28 mouse cellular contexts compared by ENCODE assay signal in genomic region chr4:78389406-78389805, GRCm38 (mm10).
DNase-seq lines count a peak whose midpoint lies in the region; ATAC-seq and TF ChIP-seq lines count a peak whose summit lies in the region.
"Had no signal": no experiment of that assay in that cellular context is flagged by ENCODE, and none has a peak within 500 bp of the region (broad histone marks: within the 10 kb centered on the region; RNA-seq: fewer than 3 reads in every experiment).

No protein-coding gene starts in this region.

- H3K4me3 ChIP-seq in forebrain, embryonic 15.5 days = no peak overlapping the region
- no peak overlapping the region for H3K4me3 ChIP-seq in forebrain, embryonic 12.5 days (replicated peaks)
- H3K4me3 ChIP-seq in hindbrain, embryonic 12.5 days = no peak overlapping the region
- H3K4me3 ChIP-seq: embryonic facial prominence, embryonic 10.5 days; embryonic facial prominence, embryonic 15.5 days; heart, embryonic 15.5 days; limb, embryonic 13.5 days; midbrain, embryonic 13.5 days; neural tube, embryonic 13.5 days had no signal

- no peak overlapping the region for H3K27ac ChIP-seq in forebrain, embryonic 15.5 days (replicated peaks)
- H3K27ac ChIP-seq in forebrain, embryonic 12.5 days = no peak overlapping the region
- no peak overlapping the region for H3K27ac ChIP-seq in hindbrain, embryonic 12.5 days
- H3K27ac ChIP-seq: embryonic facial prominence, embryonic 10.5 days; embryonic facial prominence, embryonic 15.5 days; heart, embryonic 15.5 days; limb, embryonic 13.5 days; macrophage; midbrain, embryonic 13.5 days; neural tube, embryonic 13.5 days; stomach, postnatal 0 days had no signal

- H3K4me1 ChIP-seq in forebrain, embryonic 15.5 days = no peaks in the 10 kb centered on the region
- no peaks in the 10 kb centered on the region for H3K4me1 ChIP-seq in forebrain, embryonic 12.5 days
- no peaks in the 10 kb centered on the region for H3K4me1 ChIP-seq in hindbrain, embryonic 12.5 days
- H3K4me1 ChIP-seq: embryonic facial prominence, embryonic 10.5 days; embryonic facial prominence, embryonic 15.5 days; heart, embryonic 15.5 days; limb, embryonic 13.5 days; midbrain, embryonic 13.5 days; neural tube, embryonic 13.5 days had no signal

- H3K9me3 ChIP-seq in forebrain, embryonic 15.5 days = no peaks in the 10 kb centered on the region
- H3K9me3 ChIP-seq in forebrain, embryonic 12.5 days = no peaks in the 10 kb centered on the region
- no peaks in the 10 kb centered on the region for H3K9me3 ChIP-seq in hindbrain, embryonic 12.5 days (replicated peaks)
- H3K9me3 ChIP-seq: embryonic facial prominence, embryonic 10.5 days; embryonic facial prominence, embryonic 15.5 days; heart, embryonic 15.5 days; limb, embryonic 13.5 days; midbrain, embryonic 13.5 days; neural tube, embryonic 13.5 days had no signal

- DNase-seq in left cerebral cortex, postnatal 25 days (ENCODE audit: low spot score in 2 of 2) = peak; percentile 18 to 26
- no peak for DNase-seq in left cerebral cortex, postnatal 4 days
- DNase-seq in brain, embryonic 14.5 days (ENCODE audit: low read depth) = peak; percentile 65
- DNase-seq in layer of hippocampus, adult 9-10 months (ENCODE audit: low spot score) = peak; percentile 16
- DNase-seq: adrenal gland, postnatal 10 days; cerebellum, adult 11-12 months; cerebellum, postnatal 25 days; gastrocnemius, postnatal 14 days; kidney, adult 8-10 months; kidney, postnatal 10 days; right cerebral cortex, postnatal 4 days; thymus, adult 2 months; thymus, postnatal 36 days had no signal

- 80% methylated on average over 1 of the region's 1 CpGs for WGBS in forebrain, embryonic 15.5 days
- 94% methylated on average over 1 of the region's 1 CpGs for WGBS in forebrain, embryonic 12.5 days
- 95% methylated on average over 1 of the region's 1 CpGs for WGBS in hindbrain, embryonic 12.5 days

- no peaks in the 10 kb centered on the region for H3K36me3 ChIP-seq in forebrain, embryonic 15.5 days
- no peaks in the 10 kb centered on the region for H3K36me3 ChIP-seq in forebrain, embryonic 12.5 days (replicated peaks)
- no peaks in the 10 kb centered on the region for H3K36me3 ChIP-seq in hindbrain, embryonic 12.5 days
- H3K36me3 ChIP-seq: embryonic facial prominence, embryonic 10.5 days; embryonic facial prominence, embryonic 15.5 days; heart, embryonic 15.5 days; limb, embryonic 13.5 days; midbrain, embryonic 13.5 days; neural tube, embryonic 13.5 days had no signal

- H3K4me2 ChIP-seq in forebrain, embryonic 15.5 days (replicated peaks) = no peak overlapping the region
- H3K4me2 ChIP-seq in forebrain, embryonic 12.5 days = no peak overlapping the region
- no peak overlapping the region for H3K4me2 ChIP-seq in hindbrain, embryonic 12.5 days (replicated peaks)
- H3K4me2 ChIP-seq: embryonic facial prominence, embryonic 15.5 days; heart, embryonic 15.5 days; limb, embryonic 13.5 days; liver, embryonic 11.5 days; midbrain, embryonic 13.5 days; neural tube, embryonic 13.5 days had no signal

- no peaks in the 10 kb centered on the region for H3K27me3 ChIP-seq in forebrain, embryonic 15.5 days
- no peaks in the 10 kb centered on the region for H3K27me3 ChIP-seq in forebrain, embryonic 12.5 days
- H3K27me3 ChIP-seq in hindbrain, embryonic 12.5 days = no peaks in the 10 kb centered on the region
- H3K27me3 ChIP-seq: embryonic facial prominence, embryonic 15.5 days; heart, embryonic 15.5 days; limb, embryonic 13.5 days; midbrain, embryonic 13.5 days; neural tube, embryonic 13.5 days; Patski had no signal

- no peak overlapping the region for H3K9ac ChIP-seq in forebrain, embryonic 15.5 days (replicated peaks)
- H3K9ac ChIP-seq in forebrain, embryonic 12.5 days = no peak overlapping the region
- H3K9ac ChIP-seq in hindbrain, embryonic 12.5 days = no peak overlapping the region
- H3K9ac ChIP-seq: embryonic facial prominence, embryonic 15.5 days; heart, embryonic 15.5 days; limb, embryonic 13.5 days; midbrain, embryonic 13.5 days; neural tube, embryonic 13.5 days had no signal

- ATAC-seq in forebrain, embryonic 15.5 days (replicated peaks) = 0 out of 2 replicates have a peak, but pooled peaks have one; percentile 32
- ATAC-seq in forebrain, embryonic 12.5 days (ENCODE audit: low FRiP score) = no peak
- ATAC-seq in erythroid progenitor cell, adult 5-6 weeks (replicated peaks; ENCODE audit: low FRiP score, poor library complexity, severe bottlenecking) = no peak
- ATAC-seq in hindbrain, embryonic 12.5 days (ENCODE audit: low FRiP score) = no peak
- ATAC-seq: intestine, embryonic 16.5 days; midbrain, embryonic 13.5 days; Patski had no signal

- no peak for TF ChIP-seq POLR2A in brain, embryonic 14.5 days (IDR thresholded peaks at IDR 0.05; ENCODE audit: borderline replicate concordance, extremely low read depth, insufficient read depth, insufficient read length, poor library complexity, severe bottlenecking)

- intact Hi-C loops in left cerebral cortex, postnatal 25 days (cut with DNase I) = no loop called here
- intact Hi-C loops in left cerebral cortex, postnatal 4 days (cut with DNase I) = no loop called here

- TF ChIP-seq CTCF in brain, embryonic 14.5 days (IDR thresholded peaks at IDR 0.05; ENCODE audit: borderline replicate concordance, extremely low read depth, insufficient read depth, insufficient read length) = no peak
